ENCODE assay signal across 32 mouse cellular contexts in the genomic region with DNA sequence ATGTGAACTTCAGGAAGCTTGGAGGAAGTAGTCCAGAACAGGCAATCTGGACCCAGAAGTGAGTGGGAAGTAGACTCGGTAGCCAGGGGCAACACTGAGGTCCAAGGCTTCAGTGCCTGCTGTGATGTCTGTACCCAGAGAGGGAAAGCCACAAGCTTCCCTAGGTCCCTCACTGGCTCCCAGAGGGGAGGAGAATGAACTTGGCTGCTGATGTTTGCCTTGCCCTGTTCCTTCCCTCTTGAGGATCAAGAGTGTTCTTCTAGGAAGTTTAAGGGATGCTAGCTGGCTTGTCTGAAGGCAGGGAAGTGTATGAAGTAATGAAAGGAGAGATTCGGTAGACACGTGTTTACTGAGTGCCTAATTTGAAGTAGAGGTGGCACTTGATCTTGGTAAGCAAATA. TPM values are rescaled to one million over a fixed set of nuclear protein-coding genes. Genes with fewer than 3 reads are reported as not detected.
A peak's percentile ranks its signal among the peaks of the same experiment; 100 is the strongest.
DNase-seq lines count a peak whose midpoint lies in the region; ATAC-seq and TF ChIP-seq lines count a peak whose summit lies in the region.
"Had no signal": no experiment of that assay in that cellular context is flagged by ENCODE, and none has a peak within 500 bp of the region (broad histone marks: within the 10 kb centered on the region; RNA-seq: fewer than 3 reads in every experiment).

No protein-coding gene starts in this region.

- H3K4me3 ChIP-seq in lung, embryonic 16.5 days (ENCODE audit: low read length): no peak overlapping the region
- H3K4me3 ChIP-seq in ES-Bruce4 (ENCODE audit: low read depth, low read length) (no peak overlapping the region), ES-E14 (ENCODE audit: insufficient read depth in 1 of 2, low read depth in 1 of 2, low read length in 2 of 2, poor library complexity in 1 of 2, severe bottlenecking in 1 of 2) (no peak overlapping the region)
- H3K4me3 ChIP-seq: embryonic facial prominence, embryonic 12.5 days; embryonic facial prominence, embryonic 15.5 days; heart, embryonic 12.5 days; heart, embryonic 15.5 days; hindbrain, embryonic 10.5 days; hindbrain, embryonic 13.5 days; intestine, embryonic 15.5 days had no signal

- peak; percentile 47 for ATAC-seq in lung, embryonic 16.5 days (ENCODE audit: low read depth)
- ATAC-seq in granulocyte monocyte progenitor cell, adult 5-6 weeks (replicated peaks; ENCODE audit: poor library complexity, severe bottlenecking): 0 out of 2 replicates have a peak, but pooled peaks have one; percentile 20
- ATAC-seq: activated CD4-positive, CD25-positive, alpha-beta regulatory T cell, adult 4 months; CD4-positive, CD25-positive, alpha-beta regulatory T cell, adult 4 months; forebrain, embryonic 14.5 days; forebrain, postnatal 0 days; hindbrain, embryonic 16.5 days; intestine, embryonic 15.5 days had no signal

- no peak for TF ChIP-seq EP300 in ES-Bruce4 (IDR thresholded peaks at IDR 0.05; ENCODE audit: insufficient read depth, low read depth, low read length)

- TF ChIP-seq POLR2A in ES-Bruce4 (IDR thresholded peaks at IDR 0.05; ENCODE audit: insufficient read depth, low read length): no peak

- no peaks in the 10 kb centered on the region for H3K9me3 ChIP-seq in lung, embryonic 16.5 days (ENCODE audit: control insufficient read depth, low read length)
- H3K9me3 ChIP-seq in ES-Bruce4 (replicated peaks; ENCODE audit: control insufficient read depth, insufficient read depth, low read length, poor library complexity, severe bottlenecking) (no peaks in the 10 kb centered on the region), ES-E14 (ENCODE audit: control insufficient read depth, insufficient read depth, low read depth, low read length) (no peaks in the 10 kb centered on the region)
- H3K9me3 ChIP-seq: embryonic facial prominence, embryonic 12.5 days; embryonic facial prominence, embryonic 15.5 days; heart, embryonic 12.5 days; heart, embryonic 15.5 days; hindbrain, embryonic 10.5 days; hindbrain, embryonic 13.5 days; intestine, embryonic 15.5 days had no signal

- no peak for DNase-seq in lung, postnatal 25 days (ENCODE audit: low spot score)
- no peak for DNase-seq in ES-E14 (ENCODE audit: low read depth, low spot score)
- no peak for DNase-seq in frontal cortex, postnatal 14 days (ENCODE audit: low spot score in 2 of 2)
- DNase-seq in urinary bladder, postnatal 14 days (ENCODE audit: low spot score): no peak
- DNase-seq: adrenal gland, adult 8-10 months; adrenal gland, postnatal 36 days; cerebellum, adult 18-20 months; cerebellum, adult 9-10 months; cerebellum, postnatal 25 days; forebrain, postnatal 0 days; gastrocnemius, postnatal 14 days; heart, adult 18-20 months; heart, postnatal 10 days; heart, postnatal 36 days; kidney, adult 11 months had no signal

- no peak overlapping the region for H3K9ac ChIP-seq in lung, embryonic 16.5 days (ENCODE audit: low read length)
- no peak overlapping the region for H3K9ac ChIP-seq in ES-Bruce4 (ENCODE audit: low read depth, poor library complexity, severe bottlenecking)
- H3K9ac ChIP-seq in ES-E14 (ENCODE audit: insufficient read depth, low read depth, low read length, poor library complexity, severe bottlenecking): no peak overlapping the region
- H3K9ac ChIP-seq: embryonic facial prominence, embryonic 12.5 days; embryonic facial prominence, embryonic 15.5 days; forebrain, postnatal 0 days; heart, embryonic 12.5 days; heart, embryonic 15.5 days; hindbrain, embryonic 13.5 days; intestine, embryonic 15.5 days had no signal

- peaks cover 5% of the 10 kb centered on the region for H3K4me1 ChIP-seq in lung, embryonic 16.5 days (replicated peaks; ENCODE audit: control insufficient read depth, insufficient read depth, low read length)
- peaks cover 11% of the 10 kb centered on the region for H3K4me1 ChIP-seq in ES-Bruce4 (ENCODE audit: control insufficient read depth, insufficient read depth, low read length)
- peaks cover 7 to 23% of the 10 kb centered on the region in 2 experiments for H3K4me1 ChIP-seq in ES-E14 (ENCODE audit: control insufficient read depth in 2 of 2, insufficient read depth in 2 of 2, low read length in 2 of 2, poor library complexity in 1 of 2)
- H3K4me1 ChIP-seq: embryonic facial prominence, embryonic 12.5 days; embryonic facial prominence, embryonic 15.5 days; heart, embryonic 12.5 days; heart, embryonic 15.5 days; hindbrain, embryonic 13.5 days; intestine, embryonic 15.5 days had no signal

- H3K27ac ChIP-seq in lung, embryonic 16.5 days (ENCODE audit: low read length): no peak overlapping the region
- H3K27ac ChIP-seq in ES-Bruce4 (ENCODE audit: insufficient read depth, low read length) (peak overlapping the region; percentile 2; the same call in 1 of the 2 replicates), ES-E14 (ENCODE audit: insufficient read depth, low read depth, low read length, poor library complexity, severe bottlenecking) (peak overlapping the region; percentile 91)
- H3K27ac ChIP-seq: embryonic facial prominence, embryonic 12.5 days; embryonic facial prominence, embryonic 15.5 days; heart, embryonic 15.5 days; hindbrain, embryonic 10.5 days; hindbrain, embryonic 13.5 days; intestine, embryonic 15.5 days had no signal

- H3K4me2 ChIP-seq in lung, embryonic 16.5 days (ENCODE audit: low read depth, low read length): no peak overlapping the region
- H3K4me2 ChIP-seq: embryonic facial prominence, embryonic 12.5 days; embryonic facial prominence, embryonic 15.5 days; heart, embryonic 12.5 days; heart, embryonic 15.5 days; hindbrain, embryonic 13.5 days; intestine, embryonic 15.5 days had no signal

- in situ Hi-C loops in ES-E14 (cut with MboI; ENCODE audit: low sequenced_read_pairs in 2 of 2, unreplicated experiment in 2 of 2): no loop called here

- H3K36me3 ChIP-seq in lung, embryonic 16.5 days (ENCODE audit: control insufficient read depth, insufficient read depth, low read length): no peaks in the 10 kb centered on the region
- H3K36me3 ChIP-seq in ES-Bruce4 (ENCODE audit: control insufficient read depth, insufficient read depth, low read length, poor library complexity, severe bottlenecking) (no peaks in the 10 kb centered on the region), ES-E14 (ENCODE audit: control insufficient read depth, insufficient read depth, low read length, poor library complexity, severe bottlenecking) (no peaks in the 10 kb centered on the region)
- H3K36me3 ChIP-seq: embryonic facial prominence, embryonic 12.5 days; embryonic facial prominence, embryonic 15.5 days; heart, embryonic 12.5 days; heart, embryonic 15.5 days; hindbrain, embryonic 10.5 days; hindbrain, embryonic 13.5 days; intestine, embryonic 15.5 days had no signal

- H3K27me3 ChIP-seq in lung, embryonic 16.5 days (ENCODE audit: control insufficient read depth, insufficient read depth, low read depth, low read length): no peaks in the 10 kb centered on the region
- no peaks in the 10 kb centered on the region for H3K27me3 ChIP-seq in ES-Bruce4 (ENCODE audit: control insufficient read depth, insufficient read depth, low read length, poor library complexity, severe bottlenecking)
- H3K27me3 ChIP-seq: embryonic facial prominence, embryonic 12.5 days; embryonic facial prominence, embryonic 15.5 days; heart, embryonic 15.5 days had no signal

- no peak for TF ChIP-seq CTCF in ES-Bruce4 (IDR thresholded peaks at IDR 0.05; ENCODE audit: low read depth, low read length)

- 9% methylated on average over 3 of the region's 3 CpGs for WGBS in lung, embryonic 16.5 days

TF ChIP-seq in ES-E14, 5 proteins besides CTCF, POLR2A, EP300 and RAD21:
- TF ChIP-seq CHD2 (IDR thresholded peaks at IDR 0.05; ENCODE audit: low read depth, low read length) (no peak), HCFC1 (IDR thresholded peaks at IDR 0.05; ENCODE audit: borderline replicate concordance, insufficient read depth, low read length) (no peak), MAFK (IDR thresholded peaks at IDR 0.05; ENCODE audit: insufficient read depth, low read depth, low read length) (no peak), ZC3H11A (IDR thresholded peaks at IDR 0.05; ENCODE audit: borderline replicate concordance, low read depth, low read length) (no peak), ZNF384 (IDR thresholded peaks at IDR 0.05; ENCODE audit: low read depth, low read length) (no peak)

RNA-seq across cellular contexts. Expression of a gene that starts 6.8 kb away (rescaled TPM):
- 11.7 and 12.1 TPM in 2 replicates for polyA plus RNA-seq in lung, embryonic 16.5 days (2015; fragmentation: Nextera tagmentation; extraction: Ambion mirVana)
- polyA plus RNA-seq in ES-Bruce4 (2011; ENCODE audit: insufficient read depth, insufficient read length, low read depth, missing spikeins): 105 and 112 TPM in 2 replicates
- total RNA-seq in ES-E14 (2012; rRNA removed): 136 and 183 TPM in 2 replicates
- 18.7 and 23.7 TPM in 2 replicates for total RNA-seq in granulocyte monocyte progenitor cell, adult 5-6 weeks (2014; fragmentation: Nextera tagmentation)
- total RNA-seq in granulocyte monocyte progenitor cell, adult 5-6 weeks (2017): 13.9 and 18.5 TPM in 2 replicates

RNA-seq across cellular contexts. Expression of a gene that starts 9.9 kb away (rescaled TPM):
- 81.0 and 81.4 TPM in 2 replicates for polyA plus RNA-seq in lung, embryonic 16.5 days (2015; fragmentation: Nextera tagmentation; extraction: Ambion mirVana)
- polyA plus RNA-seq in ES-Bruce4 (2011; ENCODE audit: insufficient read depth, insufficient read length, low read depth, missing spikeins): 16.5 and 18.0 TPM in 2 replicates
- 9.1 and 12.7 TPM in 2 replicates for total RNA-seq in ES-E14 (2012; rRNA removed)
- 24.1 and 32.9 TPM in 2 replicates for total RNA-seq in granulocyte monocyte progenitor cell, adult 5-6 weeks (2014; fragmentation: Nextera tagmentation)
- 41.9 and 50.4 TPM in 2 replicates for total RNA-seq in granulocyte monocyte progenitor cell, adult 5-6 weeks (2017)

RNA-seq across cellular contexts. Expression of a gene that starts 54.0 kb away (rescaled TPM):
- 0.10 and 0.20 TPM in 2 replicates for polyA plus RNA-seq in lung, embryonic 16.5 days (2015; fragmentation: Nextera tagmentation; extraction: Ambion mirVana)
- polyA plus RNA-seq in ES-Bruce4 (2011; ENCODE audit: insufficient read depth, insufficient read length, low read depth, missing spikeins): 5.5 and 5.6 TPM in 2 replicates
- 0.27 TPM in 1 of 2 replicates, not detected in the other for total RNA-seq in ES-E14 (2012; rRNA removed)
- 0.28 TPM in 1 of 2 replicates, not detected in the other for total RNA-seq in granulocyte monocyte progenitor cell, adult 5-6 weeks (2014; fragmentation: Nextera tagmentation)
- total RNA-seq in granulocyte monocyte progenitor cell, adult 5-6 weeks (2017): not detected in 2 replicates
- total RNA-seq: adrenal gland, adult 8-10 months; adrenal gland, postnatal 36 days; common myeloid progenitor, adult 5-6 weeks; forebrain, postnatal 0 days; gastrocnemius, postnatal 14 days; heart, adult 18-20 months; heart, postnatal 10 days; heart, postnatal 36 days had no signal
- polyA plus RNA-seq: activated CD4-positive, CD25-positive, alpha-beta regulatory T cell, adult 4 months; C2C12; CD4-positive, CD25-positive, alpha-beta regulatory T cell, adult 4 months; embryonic facial prominence, embryonic 12.5 days; embryonic facial prominence, embryonic 15.5 days; forebrain, embryonic 11.5 days; forebrain, postnatal 0 days; heart, embryonic 12.5 days; heart, embryonic 15.5 days; hindbrain, embryonic 10.5 days; hindbrain, embryonic 13.5 days; hindbrain, embryonic 16.5 days had no signal
